Mouse (Mus musculus) hindbrain, embryonic 14.5 days (tissue): ENCODE measurements around the gene Galt. TPM values are rescaled to one million over a fixed set of nuclear protein-coding genes. Genes with fewer than 3 reads are reported as not detected.

Experiments used
- ATAC-seq: fragments of 200-750 bp; cut with Nextera tagmentation; 2 replicates; pipeline ENCODE4 v1.8.0; 2017; ENCODE audit warnings: moderate number of reproducible peaks, mild to moderate bottlenecking, moderate TSS enrichment, moderate library complexity; ENCODE audit not compliant: low FRiP score
- DNase-seq: peaks from one replicate; pipeline ENCODE4 v3.0.0-alpha.2; 2015; ENCODE audit warnings: low spot score
- H3K27ac ChIP-seq: fragments of 300-500 bp; sonication (generic); 2 replicates; pipeline ENCODE4 v1.5.1; 2014; ENCODE audit warnings: mild to moderate bottlenecking, moderate library complexity
- H3K27me3 ChIP-seq: fragments of 300-500 bp; sonication (generic); 2 replicates; pipeline ENCODE4 v1.6.1; 2014; ENCODE audit warnings: mild to moderate bottlenecking, low read length, mixed read lengths; ENCODE audit not compliant: control insufficient read depth, insufficient read depth
- H3K36me3 ChIP-seq: fragments of 300-500 bp; sonication (generic); replicated peaks from 2 replicates; pipeline ENCODE4 v1.6.1; 2014; ENCODE audit not compliant: control insufficient read depth, insufficient read depth
- H3K4me1 ChIP-seq: fragments of 300-500 bp; sonication (generic); replicated peaks from 2 replicates; pipeline ENCODE4 v1.6.1; 2014; ENCODE audit warnings: antibody characterized with exemption, low read length, mixed read lengths; ENCODE audit not compliant: control insufficient read depth, insufficient read depth
- H3K4me2 ChIP-seq: fragments of 300-500 bp; sonication (generic); replicated peaks from 2 replicates; pipeline ENCODE4 v1.6.1; 2014; ENCODE audit warnings: mild to moderate bottlenecking, moderate library complexity
- H3K4me3 ChIP-seq: fragments of 300-500 bp; sonication (generic); replicated peaks from 2 replicates; pipeline ENCODE4 v1.5.1; 2014; ENCODE audit warnings: mild to moderate bottlenecking, low read length
- H3K9ac ChIP-seq: fragments of 300-500 bp; sonication (generic); 2 replicates; pipeline ENCODE4 v1.6.1; 2014
- H3K9me3 ChIP-seq: fragments of 300-500 bp; sonication (generic); 2 replicates; pipeline ENCODE4 v1.6.1; 2016; ENCODE audit warnings: low read length; ENCODE audit not compliant: control insufficient read depth
- WGBS: fragments of 180-500 bp; shearing (Covaris S2); extraction: QIAGEN DNeasy Blood & Tissue Kit; methylation state at CpG from one replicate; pipeline ENCODE4 v1.1.7; 2014; 5-methylcytosine and 5-hydroxymethylcytosine counted together
- polyA plus RNA-seq: library from polyadenylated mRNA; unstranded; fragments of >200 nt; fragmentation: Nextera tagmentation; extraction: Ambion mirVana; gene quantifications from 2 replicates; pipeline ENCODE4 v1.2.1, GENCODE M21; 2014

Gene Galt
- polyA plus RNA-seq, 1 experiment from 2014 or later: 47.2 TPM

DNA sequence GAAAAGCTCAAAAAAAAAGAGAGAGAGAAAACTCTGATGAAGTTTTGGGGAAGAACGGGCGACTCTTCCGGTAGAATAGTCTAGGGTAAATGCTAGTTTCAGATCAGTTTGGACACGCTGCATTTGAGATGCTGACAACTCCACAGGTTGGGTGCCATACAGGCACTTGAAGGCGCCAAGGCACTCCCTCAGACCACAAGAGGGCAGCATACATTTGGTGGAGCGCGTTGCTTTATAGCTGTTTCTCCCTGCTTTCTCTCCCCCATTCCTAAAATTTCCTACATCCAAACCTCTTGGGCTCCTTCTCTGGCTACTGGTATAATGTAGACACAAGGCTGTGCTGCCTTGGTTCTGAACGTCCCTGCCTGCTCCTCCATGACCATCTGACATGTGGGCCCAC, 40.8 kb upstream of the Galt start:
- H3K4me1 ChIP-seq: peaks cover 26% of the 10 kb centered on the region
- no peaks in the 10 kb centered on the region for H3K27me3 ChIP-seq
- H3K9ac ChIP-seq: no peak overlapping the region
- H3K27ac ChIP-seq: no peak overlapping the region
- H3K4me2 ChIP-seq: peak overlapping the region; percentile 81
- DNase-seq (peak; percentile 85), ATAC-seq (no peak; the same call in 1 of the 2 replicates)
- WGBS: 15% methylated on average over 8 of the region's 8 CpGs
- no peaks in the 10 kb centered on the region for H3K9me3 ChIP-seq
- H3K4me3 ChIP-seq: peak overlapping the region; percentile 79
- H3K36me3 ChIP-seq: peaks cover 39% of the 10 kb centered on the region

DNA sequence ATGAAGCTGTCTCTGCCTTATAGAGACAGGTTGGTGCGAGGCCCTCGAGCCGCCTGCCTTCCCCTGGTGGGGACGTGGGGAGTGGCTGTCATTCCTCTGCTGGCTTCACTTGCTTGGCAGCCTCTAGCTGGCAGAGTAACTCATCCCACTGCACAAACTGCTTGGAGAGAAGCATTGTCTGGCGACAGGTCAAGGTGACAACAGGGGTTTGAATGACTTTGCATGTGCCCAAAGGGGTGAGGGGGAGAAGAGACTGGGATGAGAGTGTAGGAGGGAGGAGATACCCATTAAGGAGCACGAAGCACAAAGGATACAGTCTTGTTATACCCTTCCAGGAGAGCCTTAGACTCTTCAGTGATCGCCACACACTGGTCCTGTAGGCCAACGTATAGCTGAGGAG, 39.9 kb upstream of the Galt start:
- Histone ChIP-seq H3K4me2 (no peak overlapping the region), H3K36me3 (peaks cover 47% of the 10 kb centered on the region), H3K4me1 (peaks cover 26% of the 10 kb centered on the region), H3K9ac (no peak overlapping the region), H3K9me3 (no peaks in the 10 kb centered on the region), H3K27ac (no peak overlapping the region), H3K27me3 (no peaks in the 10 kb centered on the region), H3K4me3 (no peak overlapping the region)
- ATAC-seq (no peak), DNase-seq (no peak)
- WGBS: 84% methylated on average over 8 of the region's 8 CpGs

DNA sequence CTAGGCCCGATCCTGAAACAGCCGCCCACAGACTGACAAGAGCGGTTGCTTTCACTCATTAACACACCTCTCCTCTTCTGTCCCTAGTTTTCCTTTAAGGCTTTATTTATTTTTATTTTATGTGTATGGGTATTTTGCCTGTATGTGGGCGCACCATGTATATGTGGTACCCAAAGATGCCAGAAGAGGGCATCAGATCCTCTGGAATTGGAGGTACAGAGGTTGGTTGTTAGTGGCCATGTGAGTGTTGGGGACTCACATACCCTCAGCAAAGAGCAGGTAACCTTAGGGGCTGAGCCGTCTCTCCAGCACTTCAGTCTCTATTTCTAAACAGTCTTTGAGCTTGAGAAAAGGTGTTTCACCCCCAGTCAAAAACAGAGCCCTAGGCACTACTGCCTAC, 39.4 kb upstream of the Galt start:
- H3K4me1 ChIP-seq: peaks cover 26% of the 10 kb centered on the region
- DNase-seq: no peak

DNA sequence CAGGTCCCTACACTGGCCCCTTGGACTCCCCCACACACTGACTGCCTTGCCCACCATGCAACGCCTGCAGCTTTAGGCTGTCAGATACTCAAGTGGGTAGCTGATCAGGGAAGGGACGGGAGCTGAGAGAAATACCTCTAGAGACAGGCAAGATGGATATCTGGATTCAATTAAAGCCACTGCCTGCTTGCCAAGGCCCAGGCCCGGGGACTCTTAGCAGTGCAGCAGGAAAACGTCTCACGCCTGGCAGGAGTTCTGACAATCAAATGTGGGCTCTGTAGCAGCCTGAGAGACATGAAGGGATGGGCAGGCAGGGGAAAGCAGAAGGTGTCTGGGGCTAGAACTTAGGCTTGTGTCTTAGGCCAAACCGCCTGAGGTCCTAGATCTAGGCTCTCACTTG, 38.2 kb upstream of the Galt start:
- Histone ChIP-seq H3K27me3 (no peaks in the 10 kb centered on the region), H3K27ac (no peak overlapping the region), H3K4me1 (peaks cover 24% of the 10 kb centered on the region), H3K4me2 (no peak overlapping the region), H3K9me3 (no peaks in the 10 kb centered on the region), H3K4me3 (no peak overlapping the region), H3K9ac (no peak overlapping the region), H3K36me3 (peaks cover 55% of the 10 kb centered on the region)
- DNase-seq (no peak), ATAC-seq (no peak)
- WGBS: 68% methylated on average over 6 of the region's 6 CpGs

More for the DNA sequence above, 39.4 kb upstream of the Galt start:
- Histone ChIP-seq H3K27ac (no peak overlapping the region), H3K27me3 (no peaks in the 10 kb centered on the region), H3K9ac (no peak overlapping the region), H3K4me3 (no peak overlapping the region), H3K36me3 (peaks cover 52% of the 10 kb centered on the region), H3K4me2 (no peak overlapping the region), H3K9me3 (no peaks in the 10 kb centered on the region)
- ATAC-seq: no peak
- 90% methylated on average over 5 of the region's 5 CpGs for WGBS

- Histone ChIP-seq H3K27me3 (peaks cover 42% of the 10 kb centered on the region), H3K27ac (peak within 1 kb of the TSS; percentile 59), H3K4me1 (peaks cover 26% of the 10 kb centered on the region), H3K9me3 (no peaks in the 10 kb centered on the region), H3K4me2 (peak within 1 kb of the TSS; percentile 84), H3K9ac (peak within 1 kb of the TSS; percentile 84), H3K4me3 (peak within 1 kb of the TSS; percentile 66), H3K36me3 (peaks cover 26% of the 10 kb centered on the region)
- under 1% methylated on average over 27 of the region's 27 CpGs for WGBS
- peak; percentile 95 for ATAC-seq
- peak; percentile 96 for DNase-seq
These were observed 32.1 kb upstream of the Galt start, which contains the start of gene Dctn3 for GRCm38 (mm10) chr4:41722918-41723351. Dctn3 (minus strand) TSS chr4:41723170.

GRCm38 (mm10) chr4:41726826-41727621, 28.0 kb upstream of the Galt start:
- 10% methylated on average over 20 of the region's 20 CpGs for WGBS
- Histone ChIP-seq H3K9me3 (no peaks in the 10 kb centered on the region), H3K27ac (peak overlapping the region; percentile 5; the same call in 1 of the 2 replicates), H3K27me3 (peaks cover 78% of the 10 kb centered on the region), H3K4me3 (no peak overlapping the region), H3K4me2 (0 out of 2 replicates have a peak overlapping the region, but pooled peaks have one; percentile 42), H3K36me3 (no peaks in the 10 kb centered on the region), H3K4me1 (peaks cover 29% of the 10 kb centered on the region), H3K9ac (no peak overlapping the region; the same call in 1 of the 2 replicates)
- no peak for DNase-seq
- no peak for ATAC-seq

GRCm38 (mm10) chr4:41731052-41731765, 23.8 kb upstream of the Galt start, which contains the start of gene Arid3c:
Arid3c (minus strand) TSS chr4:41731142.
- Histone ChIP-seq H3K27ac (no peak within 1 kb of the TSS), H3K36me3 (no peaks in the 10 kb centered on the region), H3K9ac (peak within 1 kb of the TSS; percentile 40), H3K9me3 (no peaks in the 10 kb centered on the region), H3K4me1 (peaks cover 18% of the 10 kb centered on the region; the same call in 1 of the 2 replicates), H3K4me2 (peak within 1 kb of the TSS; percentile 67), H3K4me3 (peak within 1 kb of the TSS; percentile 29), H3K27me3 (peaks cover 67% of the 10 kb centered on the region)
- DNase-seq (no peak), ATAC-seq (no peak)
- 1% methylated on average over 50 of the region's 50 CpGs for WGBS

DNA sequence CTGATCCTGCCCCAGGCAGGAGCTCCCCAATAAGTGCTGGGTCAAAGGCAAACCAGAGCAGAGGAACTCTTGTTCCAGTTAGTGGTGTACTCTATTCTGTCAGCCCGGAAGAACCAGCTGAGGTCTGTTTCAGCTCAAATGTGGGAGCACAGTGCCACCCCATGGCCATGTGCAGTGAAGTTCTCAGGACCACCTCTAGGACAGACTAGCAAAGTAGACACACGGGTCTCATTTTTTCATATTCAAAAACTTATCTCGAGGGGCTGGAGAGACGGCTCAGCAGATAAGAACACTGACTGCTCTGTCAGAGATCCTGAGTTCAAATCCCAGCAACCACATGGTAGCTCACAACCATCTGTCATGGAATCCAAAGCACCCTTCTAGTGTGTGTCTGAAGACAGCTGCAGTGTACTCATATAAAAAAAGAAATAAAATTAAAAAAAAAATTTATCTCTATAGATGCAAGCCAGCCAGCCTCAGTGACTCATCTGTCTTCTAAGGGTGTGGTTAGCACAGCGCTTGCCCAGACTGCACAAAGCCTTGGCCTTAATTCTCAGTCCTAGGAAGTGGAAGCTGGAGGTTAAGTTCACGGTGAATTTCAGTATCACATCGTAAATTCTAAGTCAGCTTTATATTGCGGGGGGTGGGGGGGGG, 17.3 kb upstream of the Galt start:
- ATAC-seq: peak; percentile 60; the same call in 1 of the 2 replicates
- 50% methylated on average over 8 of the region's 8 CpGs for WGBS

DNA sequence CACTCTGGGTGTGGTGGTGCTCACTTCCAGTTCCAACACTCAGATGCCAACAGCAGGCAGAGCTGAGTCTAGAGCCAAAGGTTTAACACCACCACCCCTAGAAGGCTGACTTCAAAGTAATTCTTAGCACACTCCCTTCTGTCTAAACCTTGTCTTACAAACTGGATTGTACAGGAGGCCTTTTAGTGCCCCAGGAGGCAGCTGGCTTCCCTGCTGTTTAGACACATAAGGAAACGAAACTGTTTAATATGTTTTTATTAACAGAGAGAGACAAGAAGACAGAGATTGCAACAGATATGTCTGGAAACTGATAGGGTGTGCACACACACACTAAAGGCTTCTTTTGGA, 16.8 kb upstream of the Galt start:
- Histone ChIP-seq H3K4me3 (no peak overlapping the region), H3K27ac (no peak overlapping the region), H3K4me1 (peaks cover 13% of the 10 kb centered on the region), H3K27me3 (peaks cover 4% of the 10 kb centered on the region; the same call in 1 of the 2 replicates), H3K9me3 (no peaks in the 10 kb centered on the region), H3K36me3 (peaks cover 14% of the 10 kb centered on the region), H3K9ac (no peak overlapping the region), H3K4me2 (no peak overlapping the region)
- WGBS: 77% methylated on average over 1 of the region's 1 CpGs
- DNase-seq: no peak
- no peak for ATAC-seq

More for the DNA sequence above, 17.3 kb upstream of the Galt start:
- H3K36me3 ChIP-seq: peaks cover 14% of the 10 kb centered on the region
- no peaks in the 10 kb centered on the region for H3K9me3 ChIP-seq
- peaks cover 13% of the 10 kb centered on the region for H3K4me1 ChIP-seq
- H3K4me2 ChIP-seq: no peak overlapping the region
- peak; percentile 80 for DNase-seq
- no peak overlapping the region for H3K27ac ChIP-seq
- peaks cover 9% of the 10 kb centered on the region for H3K27me3 ChIP-seq
- no peak overlapping the region for H3K9ac ChIP-seq
- H3K4me3 ChIP-seq: no peak overlapping the region
